Mouse (Mus musculus): ENCODE measurements around the gene Npr1. TPM values are rescaled to one million over a fixed set of nuclear protein-coding genes. Genes with fewer than 3 reads are reported as not detected.

Npr1 gene
- polyA plus RNA-seq, 1 experiment from 2014 or later = 1.7 TPM

- DNase-seq (ENCODE audit: low spot score) = no peak
- H3K27ac ChIP-seq (replicated peaks; ENCODE audit: low read depth, low read length) = no peak overlapping the region
These were observed 33.3 kb downstream of the Npr1 start for GRCm38 (mm10) chr3:90432348-90432747.

GRCm38 (mm10) chr3:90429576-90429975, 36.1 kb downstream of the Npr1 start:
- Histone ChIP-seq H3K4me3 (ENCODE audit: low read depth, low read length) (no peak overlapping the region), H3K4me2 (ENCODE audit: low read depth, low read length) (no peak overlapping the region), H3K9me3 (replicated peaks; ENCODE audit: control insufficient read depth, low read length) (no peaks in the 10 kb centered on the region), H3K4me1 (ENCODE audit: control insufficient read depth, insufficient read depth, low read length) (peaks cover 4% of the 10 kb centered on the region; the same call in 1 of the 2 replicates), H3K9ac (replicated peaks; ENCODE audit: low read length) (no peak overlapping the region), H3K27ac (replicated peaks; ENCODE audit: low read depth, low read length) (no peak overlapping the region), H3K27me3 (ENCODE audit: control insufficient read depth, insufficient read depth, low read length) (no peaks in the 10 kb centered on the region), H3K36me3 (replicated peaks; ENCODE audit: control insufficient read depth, insufficient read depth, low read depth, low read length) (no peaks in the 10 kb centered on the region)
- DNase-seq (ENCODE audit: low spot score) (no peak), ATAC-seq (replicated peaks; ENCODE audit: insufficient number of reproducible peaks, low FRiP score, low TSS enrichment, low read depth) (no peak)
- WGBS = 88% methylated on average over 3 of the region's 3 CpGs

More at GRCm38 (mm10) chr3:90432348-90432747, 33.3 kb downstream of the Npr1 start:
- H3K27me3 ChIP-seq (ENCODE audit: control insufficient read depth, insufficient read depth, low read length) = no peaks in the 10 kb centered on the region
- no peaks in the 10 kb centered on the region for H3K36me3 ChIP-seq (replicated peaks; ENCODE audit: control insufficient read depth, insufficient read depth, low read depth, low read length)
- H3K4me1 ChIP-seq (ENCODE audit: control insufficient read depth, insufficient read depth, low read length) = peaks cover 4% of the 10 kb centered on the region; the same call in 1 of the 2 replicates
- no peak for ATAC-seq (replicated peaks; ENCODE audit: insufficient number of reproducible peaks, low FRiP score, low TSS enrichment, low read depth)
- peak overlapping the region; percentile 73 for H3K9ac ChIP-seq (replicated peaks; ENCODE audit: low read length)
- H3K4me2 ChIP-seq (ENCODE audit: low read depth, low read length) = peak overlapping the region; percentile 89
- 19% methylated on average over 2 of the region's 2 CpGs for WGBS
- no peaks in the 10 kb centered on the region for H3K9me3 ChIP-seq (replicated peaks; ENCODE audit: control insufficient read depth, low read length)
- H3K4me3 ChIP-seq (ENCODE audit: low read depth, low read length) = peak overlapping the region; percentile 52

- no peaks in the 10 kb centered on the region for H3K27me3 ChIP-seq (ENCODE audit: control insufficient read depth, insufficient read depth, low read length)
- H3K27ac ChIP-seq (replicated peaks; ENCODE audit: low read depth, low read length) = no peak overlapping the region
- no peak overlapping the region for H3K4me3 ChIP-seq (ENCODE audit: low read depth, low read length)
- WGBS = 81% methylated on average over 6 of the region's 6 CpGs
- H3K9ac ChIP-seq (replicated peaks; ENCODE audit: low read length) = no peak overlapping the region
- H3K4me2 ChIP-seq (ENCODE audit: low read depth, low read length) = no peak overlapping the region
- peaks cover 4% of the 10 kb centered on the region; the same call in 1 of the 2 replicates for H3K4me1 ChIP-seq (ENCODE audit: control insufficient read depth, insufficient read depth, low read length)
- DNase-seq (ENCODE audit: low spot score) (no peak), ATAC-seq (replicated peaks; ENCODE audit: insufficient number of reproducible peaks, low FRiP score, low TSS enrichment, low read depth) (no peak)
- H3K9me3 ChIP-seq (replicated peaks; ENCODE audit: control insufficient read depth, low read length) = no peaks in the 10 kb centered on the region
- no peaks in the 10 kb centered on the region; the same call in 1 of the 2 replicates for H3K36me3 ChIP-seq (replicated peaks; ENCODE audit: control insufficient read depth, insufficient read depth, low read depth, low read length)
These were observed 37.5 kb downstream of the Npr1 start for GRCm38 (mm10) chr3:90428186-90428585.

GRCm38 (mm10) chr3:90427574-90427973, 38.1 kb downstream of the Npr1 start:
- Histone ChIP-seq H3K4me2 (ENCODE audit: low read depth, low read length) (no peak overlapping the region), H3K9ac (replicated peaks; ENCODE audit: low read length) (no peak overlapping the region), H3K4me3 (ENCODE audit: low read depth, low read length) (no peak overlapping the region), H3K27me3 (ENCODE audit: control insufficient read depth, insufficient read depth, low read length) (no peaks in the 10 kb centered on the region), H3K9me3 (replicated peaks; ENCODE audit: control insufficient read depth, low read length) (no peaks in the 10 kb centered on the region), H3K27ac (replicated peaks; ENCODE audit: low read depth, low read length) (no peak overlapping the region), H3K4me1 (ENCODE audit: control insufficient read depth, insufficient read depth, low read length) (peaks cover 4% of the 10 kb centered on the region; the same call in 1 of the 2 replicates), H3K36me3 (replicated peaks; ENCODE audit: control insufficient read depth, insufficient read depth, low read depth, low read length) (no peaks in the 10 kb centered on the region; the same call in 1 of the 2 replicates)
- ATAC-seq (replicated peaks; ENCODE audit: insufficient number of reproducible peaks, low FRiP score, low TSS enrichment, low read depth) (no peak), DNase-seq (ENCODE audit: low spot score) (no peak)
- 91% methylated on average over 1 of the region's 1 CpGs for WGBS

GRCm38 (mm10) chr3:90425499-90425898, 40.2 kb downstream of the Npr1 start:
- Histone ChIP-seq H3K4me1 (ENCODE audit: control insufficient read depth, insufficient read depth, low read length) (no peaks in the 10 kb centered on the region), H3K4me2 (ENCODE audit: low read depth, low read length) (no peak overlapping the region), H3K9ac (replicated peaks; ENCODE audit: low read length) (no peak overlapping the region), H3K27ac (replicated peaks; ENCODE audit: low read depth, low read length) (no peak overlapping the region), H3K9me3 (replicated peaks; ENCODE audit: control insufficient read depth, low read length) (no peaks in the 10 kb centered on the region), H3K36me3 (replicated peaks; ENCODE audit: control insufficient read depth, insufficient read depth, low read depth, low read length) (no peaks in the 10 kb centered on the region; the same call in 1 of the 2 replicates), H3K4me3 (ENCODE audit: low read depth, low read length) (no peak overlapping the region), H3K27me3 (ENCODE audit: control insufficient read depth, insufficient read depth, low read length) (no peaks in the 10 kb centered on the region)
- no peak for DNase-seq (ENCODE audit: low spot score)
- ATAC-seq (replicated peaks; ENCODE audit: insufficient number of reproducible peaks, low FRiP score, low TSS enrichment, low read depth) = no peak
- 92% methylated on average over 2 of the region's 2 CpGs for whole genome bisulfite sequencing

- Histone ChIP-seq H3K9me3 (replicated peaks; ENCODE audit: control insufficient read depth, low read length) (no peaks in the 10 kb centered on the region), H3K9ac (replicated peaks; ENCODE audit: low read length) (no peak overlapping the region), H3K27me3 (ENCODE audit: control insufficient read depth, insufficient read depth, low read length) (no peaks in the 10 kb centered on the region), H3K4me1 (ENCODE audit: control insufficient read depth, insufficient read depth, low read length) (no peaks in the 10 kb centered on the region), H3K27ac (replicated peaks; ENCODE audit: low read depth, low read length) (no peak overlapping the region), H3K4me2 (ENCODE audit: low read depth, low read length) (no peak overlapping the region), H3K36me3 (replicated peaks; ENCODE audit: control insufficient read depth, insufficient read depth, low read depth, low read length) (peaks cover under 1% of the 10 kb centered on the region; the same call in 1 of the 2 replicates), H3K4me3 (ENCODE audit: low read depth, low read length) (no peak overlapping the region)
- DNase-seq (ENCODE audit: low spot score) (no peak), ATAC-seq (replicated peaks; ENCODE audit: insufficient number of reproducible peaks, low FRiP score, low TSS enrichment, low read depth) (no peak)
These were observed 42.1 kb downstream of the Npr1 start for GRCm38 (mm10) chr3:90423549-90423948.

GRCm38 (mm10) chr3:90420696-90421095, 45.0 kb downstream of the Npr1 start:
- peaks cover 3% of the 10 kb centered on the region for H3K36me3 ChIP-seq (replicated peaks; ENCODE audit: control insufficient read depth, insufficient read depth, low read depth, low read length)
- ATAC-seq (replicated peaks; ENCODE audit: insufficient number of reproducible peaks, low FRiP score, low TSS enrichment, low read depth) (no peak), DNase-seq (ENCODE audit: low spot score) (no peak)
- H3K4me3 ChIP-seq (ENCODE audit: low read depth, low read length) = no peak overlapping the region
- H3K9ac ChIP-seq (replicated peaks; ENCODE audit: low read length) = no peak overlapping the region
- H3K27ac ChIP-seq (replicated peaks; ENCODE audit: low read depth, low read length) = no peak overlapping the region
- no peaks in the 10 kb centered on the region for H3K4me1 ChIP-seq (ENCODE audit: control insufficient read depth, insufficient read depth, low read length)
- H3K27me3 ChIP-seq (ENCODE audit: control insufficient read depth, insufficient read depth, low read length) = no peaks in the 10 kb centered on the region
- 92% methylated on average over 6 of the region's 6 CpGs for WGBS
- no peaks in the 10 kb centered on the region for H3K9me3 ChIP-seq (replicated peaks; ENCODE audit: control insufficient read depth, low read length)
- no peak overlapping the region for H3K4me2 ChIP-seq (ENCODE audit: low read depth, low read length)

GRCm38 (mm10) chr3:90413011-90413396, 52.7 kb downstream of the Npr1 start:
- no peak for DNase-seq (ENCODE audit: low spot score)
- Histone ChIP-seq H3K4me2 (ENCODE audit: low read depth, low read length) (no peak overlapping the region), H3K9ac (replicated peaks; ENCODE audit: low read length) (no peak overlapping the region), H3K27me3 (ENCODE audit: control insufficient read depth, insufficient read depth, low read length) (no peaks in the 10 kb centered on the region), H3K9me3 (replicated peaks; ENCODE audit: control insufficient read depth, low read length) (no peaks in the 10 kb centered on the region), H3K4me1 (ENCODE audit: control insufficient read depth, insufficient read depth, low read length) (no peaks in the 10 kb centered on the region), H3K27ac (replicated peaks; ENCODE audit: low read depth, low read length) (no peak overlapping the region), H3K4me3 (ENCODE audit: low read depth, low read length) (no peak overlapping the region), H3K36me3 (replicated peaks; ENCODE audit: control insufficient read depth, insufficient read depth, low read depth, low read length) (peaks cover 2% of the 10 kb centered on the region)
- no peak for ATAC-seq (replicated peaks; ENCODE audit: insufficient number of reproducible peaks, low FRiP score, low TSS enrichment, low read depth)
- WGBS = 58% methylated on average over 3 of the region's 3 CpGs
